Mouse (Mus musculus) CH12.LX (cell line): ENCODE measurements at regions not wholly inside any gene's neighbourhood (a gene's known extent, or its start where the extent isn't known, plus 50 kb on each side); places are given as distances from the start of the nearest gene placed in this dataset.

Experiments
- DNase-seq: peaks from one replicate; pipeline ENCODE4 v3.0.0-alpha.2; 2013; ENCODE audit errors: extremely low read depth
- H3K27ac ChIP-seq: 2 replicates; pipeline ENCODE4 v1.5.1; 2012; ENCODE audit warnings: low read depth, mild to moderate bottlenecking, control low read depth, moderate library complexity; ENCODE audit not compliant: insufficient read depth
- H3K27me3 ChIP-seq: replicated peaks from 2 replicates; pipeline ENCODE3; 2012; ENCODE audit warnings: inconsistent platforms
- H3K36me3 ChIP-seq, 2 experiments: replicated peaks in 1 of 2; 2 replicates each; pipeline versions ENCODE3 to v1.6.1; 2012; ENCODE audit warnings: inconsistent platforms in 1 of 2, low read length in 1 of 2, mild to moderate bottlenecking in 1 of 2, mixed read lengths in 1 of 2, moderate library complexity in 1 of 2; ENCODE audit not compliant: control insufficient read depth in 1 of 2, insufficient read depth in 1 of 2
- H3K4me1 ChIP-seq, 2 experiments: 2 replicates each; pipeline ENCODE4 v1.6.1; 2012; ENCODE audit warnings: inconsistent platforms in 1 of 2, moderate library complexity in 1 of 2; ENCODE audit not compliant: insufficient read depth in 2 of 2, control insufficient read depth in 1 of 2
- H3K4me2 ChIP-seq: 2 replicates; pipeline ENCODE4 v1.6.1; 2012; ENCODE audit warnings: low read depth, mild to moderate bottlenecking, control low read depth; ENCODE audit not compliant: poor library complexity, insufficient read depth, severe bottlenecking
- H3K4me3 ChIP-seq, 3 experiments: fragments of 150-350 bp in 1 of 3; sonication (generic) in 1 of 3; replicated peaks in 1 of 3; 2 replicates each; pipeline versions ENCODE3 to v1.5.1; 2011 to 2012; ENCODE audit warnings: low read depth in 2 of 3, low read length in 2 of 3, mild to moderate bottlenecking in 2 of 3, moderate library complexity in 2 of 3, control low read depth in 1 of 3, improper control_type of control experiment in 1 of 3, inconsistent platforms in 1 of 3, mixed read lengths in 1 of 3; ENCODE audit not compliant: poor library complexity in 1 of 3
- H3K79me2 ChIP-seq: replicated peaks from 2 replicates; pipeline ENCODE4 v1.6.1; 2012; ENCODE audit warnings: mild to moderate bottlenecking, moderate library complexity; ENCODE audit not compliant: control insufficient read depth, poor library complexity, insufficient read depth, severe bottlenecking; ENCODE audit errors: extremely low read depth
- H3K9ac ChIP-seq: 2 replicates; pipeline ENCODE4 v1.6.1; 2012; ENCODE audit warnings: low read depth, mild to moderate bottlenecking, control low read depth, moderate library complexity; ENCODE audit not compliant: insufficient read depth
- H3K9me3 ChIP-seq: replicated peaks from 2 replicates; pipeline ENCODE3; 2012; ENCODE audit warnings: low read length, inconsistent platforms, mixed read lengths
- BHLHE40 ChIP-seq: IDR thresholded peaks from 2 replicates; pipeline ENCODE4 v1.6.1; 2011; ENCODE audit warnings: mild to moderate bottlenecking, low read depth, low read length, improper control_type of control experiment
- CHD1 ChIP-seq: IDR thresholded peaks from 2 replicates; pipeline ENCODE4 v1.6.1; 2012; ENCODE audit warnings: low read depth, low read length, improper control_type of control experiment, inconsistent platforms
- CTCF ChIP-seq, 2 experiments: IDR thresholded peaks in 1 of 2; conservative IDR thresholded peaks in 1 of 2; 2 replicates each; pipeline ENCODE4 v1.5.1; 2011 to 2012; ENCODE audit warnings: low read depth in 2 of 2, low read length in 2 of 2, improper control_type of control experiment in 1 of 2, inconsistent platforms in 1 of 2, mild to moderate bottlenecking in 1 of 2, moderate library complexity in 1 of 2
- E2F4 ChIP-seq: IDR thresholded peaks from 2 replicates; pipeline ENCODE4 v1.6.1; 2011; ENCODE audit warnings: low read depth, low read length, improper control_type of control experiment; ENCODE audit not compliant: insufficient replicate concordance
- ETS1 ChIP-seq: conservative IDR thresholded peaks from 2 replicates; pipeline ENCODE4 v1.6.1; 2012; ENCODE audit warnings: low read depth, mild to moderate bottlenecking, inconsistent platforms, low read length, improper control_type of control experiment, moderate library complexity
- GABPA ChIP-seq: IDR thresholded peaks from 2 replicates; pipeline ENCODE4 v1.6.1; 2012; ENCODE audit warnings: low read depth, low read length, improper control_type of control experiment, inconsistent platforms; ENCODE audit not compliant: insufficient replicate concordance
- HCFC1 ChIP-seq: IDR thresholded peaks from 2 replicates; pipeline ENCODE4 v1.6.1; 2012; ENCODE audit warnings: low read depth, mild to moderate bottlenecking, inconsistent platforms, low read length, improper control_type of control experiment
- JUN ChIP-seq: IDR thresholded peaks from 2 replicates; pipeline ENCODE4 v1.6.1; 2011; ENCODE audit warnings: low read depth, mild to moderate bottlenecking, low read length, improper control_type of control experiment, moderate library complexity; ENCODE audit not compliant: insufficient read depth
- JUND ChIP-seq: conservative IDR thresholded peaks from 2 replicates; pipeline ENCODE4 v1.6.1; 2011; ENCODE audit warnings: low read depth, low read length, improper control_type of control experiment
- KAT2A ChIP-seq: IDR thresholded peaks from 2 replicates; pipeline ENCODE4 v1.6.1; 2012; ENCODE audit warnings: low read length, improper control_type of control experiment, inconsistent platforms; ENCODE audit not compliant: insufficient replicate concordance
- MAFK ChIP-seq: IDR thresholded peaks from 2 replicates; pipeline ENCODE4 v1.6.1; 2011; ENCODE audit warnings: low read length, improper control_type of control experiment; ENCODE audit not compliant: insufficient replicate concordance
- MAX ChIP-seq: IDR thresholded peaks from 2 replicates; pipeline ENCODE4 v1.6.1; 2011; ENCODE audit warnings: low read length, improper control_type of control experiment
- MAZ ChIP-seq: IDR thresholded peaks from 2 replicates; pipeline ENCODE4 v1.6.1; 2012; ENCODE audit warnings: low read depth, mild to moderate bottlenecking, inconsistent platforms, low read length, improper control_type of control experiment, moderate library complexity
- MYC ChIP-seq: IDR thresholded peaks from 2 replicates; pipeline ENCODE4 v1.6.1; 2011; ENCODE audit warnings: low read depth, mild to moderate bottlenecking, improper control_type of control experiment, low read length
- NRF1 ChIP-seq: IDR thresholded peaks from 2 replicates; pipeline ENCODE4 v1.6.1; 2014; ENCODE audit warnings: low read depth, mild to moderate bottlenecking, inconsistent platforms, low read length, improper control_type of control experiment, moderate library complexity
- PAX5 ChIP-seq: IDR thresholded peaks from 2 replicates; pipeline ENCODE4 v1.6.1; 2012; ENCODE audit warnings: low read length, inconsistent platforms, mixed read lengths
- SIN3A ChIP-seq: IDR thresholded peaks from 2 replicates; pipeline ENCODE4 v1.6.1; 2012; ENCODE audit warnings: low read length, improper control_type of control experiment, inconsistent platforms
- TBP ChIP-seq: conservative IDR thresholded peaks from 2 replicates; pipeline ENCODE4 v1.6.1; 2011; ENCODE audit warnings: low read depth, low read length, improper control_type of control experiment
- TCF12 ChIP-seq: IDR thresholded peaks from 2 replicates; pipeline ENCODE4 v1.6.1; 2014; ENCODE audit warnings: low read depth, mild to moderate bottlenecking, inconsistent platforms, low read length, improper control_type of control experiment
- USF2 ChIP-seq: conservative IDR thresholded peaks from 2 replicates; pipeline ENCODE4 v1.6.1; 2011; ENCODE audit warnings: low read depth, low read length, improper control_type of control experiment
- ZKSCAN1 ChIP-seq: IDR thresholded peaks from 2 replicates; pipeline ENCODE4 v1.6.1; 2012; ENCODE audit warnings: low read depth, inconsistent platforms, low read length, improper control_type of control experiment, borderline replicate concordance
- ZMIZ1 ChIP-seq: IDR thresholded peaks from 2 replicates; pipeline ENCODE4 v1.6.1; 2012; ENCODE audit warnings: low read depth, mild to moderate bottlenecking, inconsistent platforms, low read length, improper control_type of control experiment
- dilution Hi-C: fragments of 300-500 bp; cut with MboI; formaldehyde crosslinking; loops from 2 replicates; pipeline ENCODE4 v1.14.3; 2020; ENCODE audit warnings: low sequenced_read_pairs; ENCODE audit not compliant: extremely low pct_unique_long_range_greater_than_20kb, extremely low pct_ligation_motif_present
- in situ Hi-C: fragments of 300-500 bp; cut with MboI; formaldehyde crosslinking; loops from 3 replicates; pipeline ENCODE4 v1.14.3; 2019; ENCODE audit warnings: low sequenced_read_pairs, low pct_ligation_motif_present, low pct_unique_long_range_greater_than_20kb, mixed read lengths

- in situ Hi-C loops (loop anchor here (10.0 kb wide), 1 partner anchor 53 kb away; no protein-coding TSS in a partner anchor), dilution Hi-C loops (no loop called here)
- H3K79me2 ChIP-seq, result no peaks in the 10 kb centered on the region
- H3K9ac ChIP-seq, result no peak overlapping the region
- no peaks in the 10 kb centered on the region for H3K27me3 ChIP-seq
- H3K4me1 ChIP-seq, result peaks cover 0 to 13% of the 10 kb centered on the region in 2 experiments; a peak in 2 of 4 replicates
- no peak overlapping the region for H3K27ac ChIP-seq
- H3K4me2 ChIP-seq, result no peak overlapping the region
- no peaks in the 10 kb centered on the region for H3K36me3 ChIP-seq
- H3K9me3 ChIP-seq, result no peaks in the 10 kb centered on the region
- TF ChIP-seq USF2, result no peak
- TF ChIP-seq CTCF (conservative IDR thresholded peaks at IDR 0.05 in 1 of 2, IDR thresholded peaks at IDR 0.05 in 1 of 2; ENCODE audit: low read depth in 2 of 2, low read length in 2 of 2), result no peak
- no peak for TF ChIP-seq CHD1
- no peak for TF ChIP-seq MAZ
- no peak for TF ChIP-seq BHLHE40
- TF ChIP-seq GABPA, result no peak
- no peak for TF ChIP-seq PAX5
- TF ChIP-seq SIN3A, result no peak
- TF ChIP-seq HCFC1, result no peak
- no peak for TF ChIP-seq ZMIZ1
- TF ChIP-seq NRF1, result no peak
- no peak for TF ChIP-seq JUND
- TF ChIP-seq TBP, result no peak
- no peak for TF ChIP-seq TCF12
- TF ChIP-seq MAX, result no peak
- no peak for DNase-seq
- H3K4me3 ChIP-seq, result no peak overlapping the region
Observed at GRCm38 (mm10) chr10:119037781-119038180, 167.8 kb upstream of the Dyrk2 start.

GRCm38 (mm10) chr10:119035863-119036262 lies 165.9 kb upstream of the Dyrk2 start:
- TF ChIP-seq MAFK (no peak), JUN (no peak), GABPA (no peak), MAZ (no peak), MYC (no peak), ZKSCAN1 (no peak), KAT2A (no peak), E2F4 (no peak), ETS1 (no peak)
- TF ChIP-seq, all 38 proteins: peak for 0
- dilution Hi-C loops (no loop called here), in situ Hi-C loops (loop anchor here (10.0 kb wide), 1 partner anchor 51 kb away; no protein-coding TSS in a partner anchor)
- H3K27me3 ChIP-seq, result no peaks in the 10 kb centered on the region
- H3K36me3 ChIP-seq, result no peaks in the 10 kb centered on the region
- no peaks in the 10 kb centered on the region for H3K9me3 ChIP-seq
- no peaks in the 10 kb centered on the region for H3K79me2 ChIP-seq
- no peak overlapping the region for H3K4me2 ChIP-seq
- H3K9ac ChIP-seq, result no peak overlapping the region
- no peak overlapping the region for H3K27ac ChIP-seq
- H3K4me1 ChIP-seq, result peaks cover 0 to 22% of the 10 kb centered on the region in 2 experiments; a peak in 2 of 4 replicates
- DNase-seq, result no peak
- H3K4me3 ChIP-seq, result no peak overlapping the region
